In the genomic region with DNA sequence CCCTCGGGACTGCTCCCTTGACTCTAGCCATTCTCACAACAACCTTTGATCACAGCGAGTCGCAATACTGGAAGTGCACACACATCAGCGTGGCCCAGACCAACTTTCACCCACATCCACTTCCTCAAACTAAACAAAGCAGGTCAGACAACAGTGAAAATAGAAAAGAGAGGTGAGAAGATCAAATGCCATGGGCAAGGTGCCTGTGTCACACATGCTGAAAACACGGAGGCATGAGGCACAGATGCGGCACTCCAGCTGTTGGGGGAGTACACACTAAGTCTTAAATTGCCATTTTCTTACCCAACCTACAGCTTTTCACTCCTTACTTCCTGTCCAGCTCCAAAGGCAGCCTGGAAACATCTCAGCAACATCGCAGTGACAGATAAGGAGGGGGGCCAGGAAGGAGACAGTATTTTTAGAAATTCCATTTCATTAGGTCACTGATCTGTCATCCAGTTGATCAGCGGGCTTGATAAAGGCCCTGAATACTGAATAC, we compare ENCODE assay signal across 9 mouse cellular contexts.
DNase-seq lines count a peak whose midpoint lies in the region; ATAC-seq and TF ChIP-seq lines count a peak whose summit lies in the region.
"Had no signal": no experiment of that assay in that cellular context is flagged by ENCODE, and none has a peak within 500 bp of the region (broad histone marks: within the 10 kb centered on the region; RNA-seq: fewer than 3 reads in every experiment).

No protein-coding gene starts in this region.

- no peak for TF ChIP-seq POLR2A in spleen, adult 2 months (IDR thresholded peaks at IDR 0.05; ENCODE audit: low read depth, low read length)

- ATAC-seq in intestine, embryonic 16.5 days, result peak; percentile 55
- no peak; the same call in 1 of the 2 replicates for ATAC-seq in lung, embryonic 16.5 days (ENCODE audit: low read depth)
- ATAC-seq in midbrain, embryonic 13.5 days, result no peak

- no peaks in the 10 kb centered on the region for H3K27me3 ChIP-seq in spleen, adult 2 months (ENCODE audit: control insufficient read depth, insufficient read depth, low read length)
- no peaks in the 10 kb centered on the region for H3K27me3 ChIP-seq in intestine, embryonic 16.5 days (replicated peaks; ENCODE audit: control insufficient read depth, insufficient read depth, low read length)
- H3K27me3 ChIP-seq in lung, embryonic 16.5 days (ENCODE audit: control insufficient read depth, insufficient read depth, low read depth, low read length), result no peaks in the 10 kb centered on the region
- H3K27me3 ChIP-seq in midbrain, embryonic 13.5 days, result no peaks in the 10 kb centered on the region
- H3K27me3 ChIP-seq: embryonic facial prominence, embryonic 13.5 days had no signal

- peaks cover 48% of the 10 kb centered on the region for H3K4me1 ChIP-seq in spleen, adult 2 months (ENCODE audit: control insufficient read depth, insufficient read depth, insufficient read length)
- peaks cover 18% of the 10 kb centered on the region for H3K4me1 ChIP-seq in intestine, embryonic 16.5 days (ENCODE audit: control insufficient read depth, insufficient read depth, low read length)
- peaks cover 40% of the 10 kb centered on the region for H3K4me1 ChIP-seq in lung, embryonic 16.5 days (replicated peaks; ENCODE audit: control insufficient read depth, insufficient read depth, low read length)
- no peaks in the 10 kb centered on the region for H3K4me1 ChIP-seq in midbrain, embryonic 13.5 days (replicated peaks)

- no peak overlapping the region for H3K9ac ChIP-seq in intestine, embryonic 16.5 days (ENCODE audit: low read depth, low read length)
- no peak overlapping the region for H3K9ac ChIP-seq in lung, embryonic 16.5 days (ENCODE audit: low read length)
- no peak overlapping the region for H3K9ac ChIP-seq in midbrain, embryonic 13.5 days (replicated peaks)
- H3K9ac ChIP-seq: embryonic facial prominence, embryonic 13.5 days had no signal

- H3K27ac ChIP-seq in spleen, adult 2 months (ENCODE audit: insufficient read depth, low read length), result peak overlapping the region; percentile 77
- peak overlapping the region; percentile 4; the same call in 1 of the 2 replicates for H3K27ac ChIP-seq in intestine, embryonic 16.5 days (ENCODE audit: low read length)
- peak overlapping the region; percentile 47; the same call in 1 of the 2 replicates for H3K27ac ChIP-seq in lung, embryonic 16.5 days (ENCODE audit: low read length)
- no peak overlapping the region for H3K27ac ChIP-seq in midbrain, embryonic 13.5 days
- H3K27ac ChIP-seq: embryonic facial prominence, embryonic 13.5 days had no signal

- 11% methylated on average over 8 of the region's 8 CpGs for WGBS in spleen, adult 2 months
- WGBS in intestine, embryonic 16.5 days, result 62% methylated on average over 8 of the region's 8 CpGs
- 49% methylated on average over 8 of the region's 8 CpGs for WGBS in lung, embryonic 16.5 days
- WGBS in midbrain, embryonic 13.5 days, result 88% methylated on average over 8 of the region's 8 CpGs

- DNase-seq in spleen, adult 2 months (ENCODE audit: low read depth in 1 of 2, low spot score in 2 of 2), result peak; percentile 57 to 66
- no peak for DNase-seq in spleen, postnatal 4 days (ENCODE audit: low spot score in 2 of 2)
- DNase-seq in thymus, postnatal 4 days, result peak; percentile 48
- no peak for DNase-seq in frontal cortex, postnatal 36 days (ENCODE audit: low spot score in 2 of 2)
- no peak for DNase-seq in gastrocnemius, adult 18-20 months (ENCODE audit: low spot score)

- H3K4me3 ChIP-seq in spleen, adult 2 months (ENCODE audit: extremely low read depth, insufficient read depth, insufficient read length), result peak overlapping the region; percentile 7; the same call in 1 of the 2 replicates
- no peak overlapping the region for H3K4me3 ChIP-seq in intestine, embryonic 16.5 days (ENCODE audit: low read length)
- no peak overlapping the region for H3K4me3 ChIP-seq in lung, embryonic 16.5 days (ENCODE audit: low read length)
- no peak overlapping the region for H3K4me3 ChIP-seq in midbrain, embryonic 13.5 days (replicated peaks)
- H3K4me3 ChIP-seq: embryonic facial prominence, embryonic 13.5 days had no signal

- 0 out of 2 replicates have a peak, but pooled peaks cover 2% of the 10 kb centered on the region for H3K36me3 ChIP-seq in spleen, adult 2 months (ENCODE audit: control insufficient read depth, insufficient read depth, low read length)
- no peaks in the 10 kb centered on the region for H3K36me3 ChIP-seq in intestine, embryonic 16.5 days (ENCODE audit: control insufficient read depth, insufficient read depth, low read length)
- no peaks in the 10 kb centered on the region for H3K36me3 ChIP-seq in lung, embryonic 16.5 days (ENCODE audit: control insufficient read depth, insufficient read depth, low read length)
- no peaks in the 10 kb centered on the region for H3K36me3 ChIP-seq in midbrain, embryonic 13.5 days
- H3K36me3 ChIP-seq: embryonic facial prominence, embryonic 13.5 days had no signal

- H3K4me2 ChIP-seq in intestine, embryonic 16.5 days (ENCODE audit: low read depth, low read length), result no peak overlapping the region
- H3K4me2 ChIP-seq in lung, embryonic 16.5 days (ENCODE audit: low read depth, low read length), result no peak overlapping the region
- H3K4me2 ChIP-seq in midbrain, embryonic 13.5 days (replicated peaks), result no peak overlapping the region
- H3K4me2 ChIP-seq: embryonic facial prominence, embryonic 13.5 days had no signal

- no peaks in the 10 kb centered on the region for H3K9me3 ChIP-seq in intestine, embryonic 16.5 days (ENCODE audit: control insufficient read depth, low read length)
- no peaks in the 10 kb centered on the region for H3K9me3 ChIP-seq in lung, embryonic 16.5 days (ENCODE audit: control insufficient read depth, low read length)
- no peaks in the 10 kb centered on the region for H3K9me3 ChIP-seq in midbrain, embryonic 13.5 days
- H3K9me3 ChIP-seq: embryonic facial prominence, embryonic 13.5 days had no signal

- TF ChIP-seq CTCF in spleen, adult 2 months (IDR thresholded peaks at IDR 0.05; ENCODE audit: extremely low read depth, insufficient read depth, insufficient read length, insufficient replicate concordance), result no peak

Comparison
In these comparisons a context has a peak if more than half of its experiments do, and no peak if none do; other contexts are left out.
1. DNase-seq: peak in spleen, adult 2 months (2 of 2) and thymus, postnatal 4 days (single experiment); none in spleen, postnatal 4 days (0 of 2), frontal cortex, postnatal 36 days (0 of 2) and gastrocnemius, adult 18-20 months (single experiment).